Mouse (Mus musculus) embryonic fibroblast, embryonic 13.5 days (primary cell): Measurements from ENCODE around the gene Ccnd2. TPM values are rescaled to one million over a fixed set of nuclear protein-coding genes. Genes with fewer than 3 reads are reported as not detected.

Source experiments
- H3K27ac ChIP-seq: 2 replicates; pipeline ENCODE4 v1.5.1; 2012; ENCODE audit warnings: low read length, control low read depth, inconsistent platforms; ENCODE audit not compliant: insufficient read depth
- H3K4me1 ChIP-seq: 2 replicates; pipeline ENCODE4 v1.6.1; 2011; ENCODE audit warnings: low read length; ENCODE audit not compliant: control insufficient read depth, insufficient read depth
- H3K4me3 ChIP-seq: 2 replicates; pipeline ENCODE4 v1.5.1; 2011; ENCODE audit warnings: mild to moderate bottlenecking, control low read depth, low read length; ENCODE audit not compliant: insufficient read depth
- CTCF ChIP-seq: IDR thresholded peaks from 2 replicates; pipeline ENCODE4 v1.5.1; 2011; ENCODE audit warnings: mild to moderate bottlenecking, control low read depth, low read length, moderate library complexity, borderline replicate concordance; ENCODE audit not compliant: insufficient read depth
- POLR2A ChIP-seq: IDR thresholded peaks from 2 replicates; pipeline ENCODE4 v1.6.1; 2011; ENCODE audit warnings: low read depth, mild to moderate bottlenecking, control low read depth, low read length, moderate library complexity
- polyA plus RNA-seq: library from polyadenylated mRNA; stranded (reverse); fragments of >200 nt; gene quantifications from 2 replicates; pipeline ENCODE4 v1.2.4, GENCODE M21; 2011; ENCODE audit warnings: low read depth; ENCODE audit not compliant: missing spikeins, insufficient read length

Ccnd2 gene
- polyA plus RNA-seq, 1 experiment = 2,298 TPM

DNA sequence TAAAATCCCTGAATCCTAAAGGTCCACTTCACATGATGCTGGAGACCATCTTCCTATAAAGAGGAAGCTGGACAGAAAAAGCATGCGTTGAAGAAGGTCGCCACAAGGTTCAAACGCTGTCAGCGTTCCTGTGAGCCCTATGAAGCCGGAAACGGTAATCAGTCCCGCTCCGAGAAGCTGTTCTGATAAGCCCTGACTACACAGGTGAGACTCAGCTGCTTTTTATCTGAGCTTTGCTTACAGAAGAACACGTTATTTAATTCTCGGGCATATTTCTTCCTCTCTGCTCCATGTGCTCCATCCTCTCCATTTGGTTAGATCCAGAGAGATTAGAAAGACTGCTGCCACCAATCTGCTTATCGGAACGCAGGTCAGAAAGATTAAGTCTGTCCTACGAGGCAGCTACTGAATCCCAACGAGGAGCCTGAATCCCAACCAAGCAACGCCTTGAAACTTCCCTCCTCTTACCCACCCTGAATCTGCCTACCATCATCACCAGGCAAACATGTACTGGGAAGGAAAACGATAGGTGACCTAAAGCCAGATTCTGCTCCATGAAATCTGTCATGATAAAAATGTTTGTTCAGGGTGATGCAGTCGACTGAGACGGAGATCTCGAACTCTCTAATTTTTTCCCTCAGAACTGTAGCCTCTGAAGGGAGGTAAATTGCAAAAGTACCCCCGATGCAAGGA, 43.5 kb downstream of the Ccnd2 start:
- H3K4me1 ChIP-seq = peaks cover 2% of the 10 kb centered on the region; the same call in 1 of the 2 replicates
- TF ChIP-seq CTCF = no peak
- TF ChIP-seq POLR2A = no peak
- H3K4me3 ChIP-seq = peak overlapping the region; percentile 66
- H3K27ac ChIP-seq = no peak overlapping the region

DNA sequence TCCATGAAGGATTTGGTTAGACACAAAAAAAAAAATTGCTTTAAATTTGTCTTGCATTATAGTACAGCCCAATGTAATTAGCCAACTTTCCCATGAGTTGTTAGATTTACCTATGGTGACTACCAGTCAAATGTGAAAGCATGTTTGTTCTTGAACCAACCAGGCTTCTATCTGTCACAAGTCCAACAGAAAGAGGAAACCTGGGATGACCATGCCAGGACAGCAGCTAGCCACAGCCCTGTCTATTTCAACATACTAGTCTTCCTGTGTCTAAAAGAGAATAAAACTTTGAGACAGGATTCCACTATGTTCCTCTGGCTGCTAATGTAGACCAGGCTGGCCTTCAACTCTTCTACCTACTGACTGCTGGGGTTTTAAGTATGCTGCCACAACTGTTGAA, 44.6 kb downstream of the Ccnd2 start:
- TF ChIP-seq POLR2A (no peak), CTCF (no peak)
- H3K4me3 ChIP-seq = no peak overlapping the region
- H3K27ac ChIP-seq = no peak overlapping the region
- H3K4me1 ChIP-seq = peaks cover 2% of the 10 kb centered on the region; the same call in 1 of the 2 replicates

DNA sequence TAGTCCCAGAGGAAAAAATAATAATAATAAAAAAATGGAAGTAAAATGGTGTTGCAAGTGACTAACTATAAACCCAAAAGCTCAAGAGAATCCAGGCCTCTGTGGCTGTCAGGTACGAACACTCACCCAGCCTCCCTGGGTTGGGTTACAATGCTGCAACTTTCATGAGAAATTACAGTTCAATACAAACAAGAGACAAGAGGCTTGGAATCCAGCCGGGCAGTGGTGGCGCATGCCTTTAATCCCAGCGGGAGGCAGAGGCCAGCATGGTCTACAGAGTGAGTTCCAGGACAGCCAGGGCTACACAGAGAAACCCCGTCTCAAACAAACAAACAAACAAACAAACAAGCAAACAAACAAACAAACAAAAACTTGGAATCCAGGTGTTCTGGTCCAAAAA, 45.3 kb downstream of the Ccnd2 start:
- H3K27ac ChIP-seq = no peak overlapping the region
- TF ChIP-seq POLR2A = no peak
- no peak for TF ChIP-seq CTCF
- H3K4me3 ChIP-seq = no peak overlapping the region
- peaks cover 2% of the 10 kb centered on the region; the same call in 1 of the 2 replicates for H3K4me1 ChIP-seq

DNA sequence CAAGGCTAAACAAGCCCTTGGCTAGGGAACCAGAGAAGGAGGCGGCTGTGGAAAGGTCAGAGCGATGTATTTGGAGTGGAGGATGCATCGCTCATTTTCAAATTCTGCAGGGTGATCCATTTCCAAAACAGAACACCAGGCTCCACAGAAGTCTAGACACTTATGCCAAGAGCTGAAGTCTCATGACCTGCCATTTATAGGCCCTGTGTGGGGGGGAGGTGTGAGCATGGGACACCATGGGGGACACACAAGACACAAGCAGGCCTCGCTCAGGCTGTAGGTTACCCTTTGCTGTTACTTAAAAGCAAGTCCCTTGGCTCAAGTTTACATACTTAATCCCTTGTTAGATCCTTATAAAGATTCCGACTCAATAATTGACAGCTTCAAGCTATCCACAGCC, 45.8 kb downstream of the Ccnd2 start:
- Histone ChIP-seq H3K4me3 (no peak overlapping the region), H3K4me1 (peaks cover 2% of the 10 kb centered on the region; the same call in 1 of the 2 replicates), H3K27ac (no peak overlapping the region)
- no peak for TF ChIP-seq CTCF
- TF ChIP-seq POLR2A = no peak

DNA sequence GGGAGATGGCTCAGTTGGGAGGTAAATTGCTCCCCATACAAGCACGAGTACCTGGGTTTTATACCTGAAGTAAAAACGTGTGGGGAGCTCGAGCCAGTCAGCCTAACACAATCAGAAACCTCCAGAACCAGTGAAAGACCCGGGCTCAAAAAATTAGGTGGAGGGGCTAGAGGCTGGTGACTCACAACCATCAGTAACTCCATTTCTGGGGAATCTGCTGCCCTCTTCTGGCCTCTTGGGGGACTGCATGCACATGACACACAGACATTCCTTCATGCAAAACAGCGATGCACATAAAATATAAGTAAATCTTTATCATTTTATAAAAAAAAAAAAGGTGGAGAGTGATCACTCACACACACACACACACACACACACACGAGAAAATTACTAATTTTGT, 46.9 kb downstream of the Ccnd2 start:
- TF ChIP-seq CTCF (peak; percentile 38; the same call in 1 of the 2 replicates), POLR2A (no peak)
- Histone ChIP-seq H3K27ac (no peak overlapping the region), H3K4me1 (peaks cover 2% of the 10 kb centered on the region; the same call in 1 of the 2 replicates), H3K4me3 (no peak overlapping the region)

DNA sequence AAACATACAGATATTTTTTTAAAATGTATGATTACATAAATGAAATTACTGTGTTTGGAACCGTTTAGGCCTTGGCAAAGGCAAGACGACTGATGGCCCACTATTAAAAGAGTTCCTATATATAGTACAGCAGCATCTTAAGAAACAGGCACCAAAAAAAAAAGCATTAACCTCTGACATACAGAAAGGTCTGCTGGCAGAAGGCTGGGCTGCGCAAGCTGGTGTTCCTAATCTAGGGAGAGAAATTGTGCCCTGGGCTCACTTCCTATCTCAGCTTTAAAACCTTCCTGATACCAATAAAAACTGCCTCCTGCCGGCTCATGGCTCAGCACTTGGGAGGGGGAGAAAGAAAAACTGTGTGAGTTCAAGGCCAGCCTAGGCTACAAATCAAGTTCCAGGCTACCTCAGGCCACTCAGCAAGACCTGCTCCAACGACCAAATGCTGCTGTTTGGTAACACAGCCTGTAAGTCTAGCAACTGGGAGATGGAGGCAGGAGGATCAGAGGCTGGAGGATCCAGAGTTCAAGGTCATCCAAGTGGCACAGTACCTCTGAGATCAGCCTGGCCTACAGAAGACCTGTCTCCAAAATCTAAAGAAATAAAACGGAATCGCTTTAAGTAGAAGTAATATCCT, 47.5 kb downstream of the Ccnd2 start:
- Histone ChIP-seq H3K4me3 (no peak overlapping the region), H3K27ac (no peak overlapping the region), H3K4me1 (peaks cover 2% of the 10 kb centered on the region; the same call in 1 of the 2 replicates)
- TF ChIP-seq CTCF (no peak), POLR2A (no peak)

DNA sequence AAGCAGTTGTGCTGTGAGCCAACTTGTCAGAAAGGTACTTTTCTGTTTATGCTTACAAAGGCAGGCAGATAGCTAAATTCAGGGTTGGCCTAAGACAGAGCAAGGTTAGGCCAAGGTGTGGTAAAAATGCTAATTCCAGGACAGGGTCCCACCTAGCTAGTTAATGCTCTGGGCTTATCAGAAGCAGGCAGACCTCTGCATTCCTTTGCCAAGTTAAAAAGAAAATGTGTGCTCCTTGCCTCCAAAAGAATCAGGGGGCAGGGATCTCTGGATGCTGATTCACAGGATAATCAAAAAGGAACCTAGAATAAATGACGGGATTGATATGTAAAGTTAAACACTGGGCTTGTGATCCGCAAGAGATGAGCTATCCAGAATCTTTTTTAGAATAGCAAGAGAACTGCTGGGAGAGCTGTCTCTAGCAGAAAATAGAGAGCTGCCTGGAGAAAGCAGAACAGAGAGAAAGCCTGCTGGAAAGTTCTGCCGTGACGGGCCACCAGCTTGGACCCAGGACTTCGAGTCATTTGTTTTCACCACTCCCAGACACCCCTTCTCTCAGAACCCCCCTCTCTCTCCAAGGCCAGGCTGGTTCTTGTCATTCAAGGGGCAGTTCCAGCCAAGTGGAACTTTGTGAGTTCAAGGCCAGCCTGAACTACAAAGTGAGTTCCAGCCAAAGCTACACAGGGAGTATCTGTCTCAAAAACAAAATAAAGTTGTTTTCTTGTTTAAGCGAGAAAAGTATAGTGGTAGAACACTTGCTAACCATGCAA, 48.3 kb downstream of the Ccnd2 start:
- H3K27ac ChIP-seq = no peak overlapping the region
- peaks cover 2% of the 10 kb centered on the region; the same call in 1 of the 2 replicates for H3K4me1 ChIP-seq
- TF ChIP-seq CTCF = no peak
- H3K4me3 ChIP-seq = no peak overlapping the region

DNA sequence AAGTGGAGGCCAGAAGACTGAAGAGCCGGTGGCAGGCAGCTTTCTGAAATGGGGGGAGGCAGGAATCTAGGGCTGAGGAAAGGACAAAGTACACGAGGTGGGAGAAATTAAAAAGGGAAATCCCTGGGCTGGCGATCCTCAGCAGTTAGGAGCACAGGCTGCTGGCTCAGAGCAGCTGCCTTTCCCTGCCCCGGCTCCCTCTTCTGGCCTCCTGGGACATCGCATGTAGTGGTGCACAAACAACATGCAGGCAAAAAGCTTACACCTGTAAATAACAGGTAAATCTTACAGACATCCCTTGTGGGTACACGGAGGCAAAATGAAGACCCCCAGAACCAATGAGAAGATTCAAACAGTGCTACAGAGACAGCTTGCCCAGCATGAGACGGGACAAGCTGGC, 57.4 kb downstream of the Ccnd2 start:
- H3K27ac ChIP-seq = no peak overlapping the region
- TF ChIP-seq POLR2A (no peak), CTCF (peak; percentile 36; the same call in 1 of the 2 replicates)
- H3K4me3 ChIP-seq = no peak overlapping the region
- H3K4me1 ChIP-seq = no peaks in the 10 kb centered on the region

DNA sequence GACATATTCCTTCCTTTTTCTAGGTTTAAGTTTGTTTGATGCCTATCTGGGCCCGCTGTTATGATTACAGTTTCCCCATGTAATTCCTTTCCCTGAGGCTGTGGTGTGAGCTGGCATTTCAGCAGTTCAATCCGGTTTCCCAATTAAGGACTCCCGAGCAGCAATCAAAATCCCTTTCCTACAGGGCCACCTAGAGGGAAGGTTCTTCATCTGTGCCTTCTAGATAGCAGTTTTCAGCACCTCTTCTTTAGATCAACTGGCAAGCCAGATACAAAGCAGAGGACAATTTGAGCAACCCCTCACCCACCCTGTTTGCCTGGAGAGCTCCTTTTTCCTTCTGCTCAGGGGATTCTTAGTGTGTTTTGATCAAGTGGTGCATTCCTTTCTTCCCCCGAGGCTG, 65.3 kb downstream of the Ccnd2 start:
- H3K4me3 ChIP-seq = no peak overlapping the region
- H3K27ac ChIP-seq = no peak overlapping the region
- TF ChIP-seq POLR2A (no peak), CTCF (no peak)
- H3K4me1 ChIP-seq = no peaks in the 10 kb centered on the region
